Mouse (Mus musculus): ENCODE results near the gene Trio. TPM values are rescaled to one million over a fixed set of nuclear protein-coding genes. Genes with fewer than 3 reads are reported as not detected.
A peak's percentile ranks its signal among the peaks of the same experiment; 100 is the strongest.

The Trio gene
- total and polyA plus RNA-seq, 2 experiments from 2014 or later, result 19.9 to 197 TPM

DNA sequence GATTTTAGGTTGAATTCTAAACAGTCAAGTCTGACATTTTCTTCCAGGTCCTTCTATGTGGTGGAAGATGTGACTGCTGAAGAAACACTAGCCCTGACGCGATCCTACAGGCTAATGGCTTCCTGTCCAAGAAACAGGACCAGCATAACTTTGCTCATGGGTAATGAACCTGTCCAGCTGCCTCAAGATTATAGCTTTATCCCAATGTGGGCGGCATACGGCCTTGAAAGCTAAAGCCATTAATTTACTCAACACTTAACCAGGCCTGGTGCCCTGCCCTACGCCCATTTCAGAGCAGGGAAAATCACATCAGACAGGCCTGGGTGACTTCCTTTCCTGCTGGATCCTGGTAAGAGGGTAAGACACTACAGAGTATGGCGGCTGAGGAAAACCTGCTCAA, 98.0 kb downstream of the Trio start:
- no peak overlapping the region for H3K4me2 ChIP-seq (ENCODE audit: low read depth, low read length)
- 90% methylated on average over 6 of the region's 6 CpGs for WGBS
- no peak overlapping the region for H3K9ac ChIP-seq (replicated peaks; ENCODE audit: low read length)
- no peak overlapping the region for H3K27ac ChIP-seq
- no peak overlapping the region for H3K4me3 ChIP-seq (ENCODE audit: low read length)
- H3K27me3 ChIP-seq (ENCODE audit: insufficient read depth, low read length), result no peaks in the 10 kb centered on the region
- TF ChIP-seq CTCF (IDR thresholded peaks at IDR 0.05; ENCODE audit: low read depth), result no peak
- H3K36me3 ChIP-seq (ENCODE audit: insufficient read depth, low read length), result no peaks in the 10 kb centered on the region
- ATAC-seq (no peak), DNase-seq (ENCODE audit: low spot score) (no peak)
- no peaks in the 10 kb centered on the region for H3K9me3 ChIP-seq (ENCODE audit: low read length)
- peaks cover 25% of the 10 kb centered on the region for H3K4me1 ChIP-seq (ENCODE audit: insufficient read depth, low read length)

DNA sequence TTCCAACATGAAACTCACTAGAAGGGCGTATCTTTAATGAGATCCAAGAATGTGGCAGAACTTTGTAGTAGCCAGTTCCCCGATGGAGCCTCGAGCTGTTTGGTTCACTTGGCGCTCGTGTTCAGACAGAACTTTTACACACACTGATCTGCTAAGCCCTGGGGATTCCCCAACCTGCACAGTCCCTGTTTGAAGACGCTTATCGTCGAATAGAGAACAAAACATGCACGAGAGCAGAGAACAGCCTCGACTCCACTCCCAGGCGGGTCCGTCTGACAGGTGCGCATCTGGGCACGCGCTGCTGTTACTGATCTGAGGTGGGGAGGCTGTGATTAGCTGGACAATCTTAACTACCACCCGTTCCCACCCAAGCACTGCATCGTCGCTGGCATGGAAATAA, 98.7 kb downstream of the Trio start:
- no peaks in the 10 kb centered on the region for H3K9me3 ChIP-seq (ENCODE audit: low read length)
- H3K4me2 ChIP-seq (ENCODE audit: low read depth, low read length), result no peak overlapping the region
- TF ChIP-seq CTCF (IDR thresholded peaks at IDR 0.05; ENCODE audit: low read depth), result no peak
- H3K4me1 ChIP-seq (ENCODE audit: insufficient read depth, low read length), result peaks cover 29% of the 10 kb centered on the region
- ATAC-seq, result no peak
- no peak for DNase-seq (ENCODE audit: low spot score)
- H3K36me3 ChIP-seq (ENCODE audit: insufficient read depth, low read length), result no peaks in the 10 kb centered on the region
- no peak overlapping the region for H3K27ac ChIP-seq
- H3K9ac ChIP-seq (replicated peaks; ENCODE audit: low read length), result no peak overlapping the region
- no peak overlapping the region for H3K4me3 ChIP-seq (ENCODE audit: low read length)
- WGBS, result 58% methylated on average over 18 of the region's 18 CpGs
- no peaks in the 10 kb centered on the region for H3K27me3 ChIP-seq (ENCODE audit: insufficient read depth, low read length)

DNA sequence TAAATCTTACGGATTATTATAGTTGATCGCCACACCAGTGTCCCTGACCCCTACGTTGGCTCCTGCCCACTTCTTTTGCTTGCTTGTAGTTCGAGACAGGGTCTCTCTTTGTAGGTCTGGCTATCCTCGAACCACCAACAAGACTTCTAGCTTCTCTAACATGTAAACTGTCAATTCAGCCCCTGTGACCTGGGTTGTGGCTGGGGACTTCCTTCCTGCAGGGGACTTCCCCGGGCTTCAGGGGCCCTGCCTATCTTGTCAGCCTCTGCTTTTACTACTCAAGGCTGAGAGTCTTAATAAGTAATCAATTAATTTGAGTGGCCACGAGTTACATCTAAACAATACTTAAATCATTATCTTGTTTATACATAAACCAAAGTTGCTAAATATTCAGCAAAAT, 99.2 kb downstream of the Trio start:
- Histone ChIP-seq H3K27me3 (ENCODE audit: insufficient read depth, low read length) (no peaks in the 10 kb centered on the region), H3K9ac (replicated peaks; ENCODE audit: low read length) (no peak overlapping the region), H3K9me3 (ENCODE audit: low read length) (no peaks in the 10 kb centered on the region), H3K36me3 (ENCODE audit: insufficient read depth, low read length) (no peaks in the 10 kb centered on the region), H3K4me1 (ENCODE audit: insufficient read depth, low read length) (peaks cover 29% of the 10 kb centered on the region), H3K4me3 (ENCODE audit: low read length) (no peak overlapping the region), H3K27ac (no peak overlapping the region), H3K4me2 (ENCODE audit: low read depth, low read length) (no peak overlapping the region)
- TF ChIP-seq CTCF (IDR thresholded peaks at IDR 0.05; ENCODE audit: low read depth), result no peak
- WGBS, result 68% methylated on average over 7 of the region's 7 CpGs
- DNase-seq (ENCODE audit: low spot score), result no peak
- ATAC-seq, result no peak

DNA sequence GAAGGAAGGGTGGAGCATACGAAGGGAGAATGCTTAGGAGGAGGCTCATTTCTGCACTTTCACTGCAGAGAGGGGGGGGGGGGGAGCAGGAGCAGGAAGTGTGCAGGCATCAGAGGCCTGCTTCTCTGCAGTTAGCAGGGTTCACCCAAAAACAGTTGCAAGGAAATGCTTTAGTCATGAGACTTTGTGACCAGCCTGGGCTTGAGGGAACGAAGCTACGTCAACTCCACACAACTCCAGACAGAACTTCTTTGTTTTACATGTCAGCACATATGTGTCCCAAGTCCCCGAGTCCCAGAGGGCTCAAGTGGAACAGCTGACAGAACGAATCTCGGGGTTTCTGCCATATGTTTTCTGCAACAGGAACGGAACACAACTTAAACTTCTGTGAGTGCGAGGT, 99.8 kb downstream of the Trio start:
- TF ChIP-seq CTCF (IDR thresholded peaks at IDR 0.05; ENCODE audit: low read depth), result no peak
- DNase-seq (ENCODE audit: low spot score) (no peak), ATAC-seq (no peak)
- Histone ChIP-seq H3K9me3 (ENCODE audit: low read length) (no peaks in the 10 kb centered on the region), H3K4me1 (ENCODE audit: insufficient read depth, low read length) (peaks cover 29% of the 10 kb centered on the region), H3K9ac (replicated peaks; ENCODE audit: low read length) (no peak overlapping the region), H3K27me3 (ENCODE audit: insufficient read depth, low read length) (no peaks in the 10 kb centered on the region), H3K4me3 (ENCODE audit: low read length) (no peak overlapping the region), H3K36me3 (ENCODE audit: insufficient read depth, low read length) (no peaks in the 10 kb centered on the region), H3K27ac (peak overlapping the region; percentile 65; the same call in 1 of the 2 replicates), H3K4me2 (ENCODE audit: low read depth, low read length) (no peak overlapping the region)
- WGBS, result 35% methylated on average over 8 of the region's 8 CpGs

DNA sequence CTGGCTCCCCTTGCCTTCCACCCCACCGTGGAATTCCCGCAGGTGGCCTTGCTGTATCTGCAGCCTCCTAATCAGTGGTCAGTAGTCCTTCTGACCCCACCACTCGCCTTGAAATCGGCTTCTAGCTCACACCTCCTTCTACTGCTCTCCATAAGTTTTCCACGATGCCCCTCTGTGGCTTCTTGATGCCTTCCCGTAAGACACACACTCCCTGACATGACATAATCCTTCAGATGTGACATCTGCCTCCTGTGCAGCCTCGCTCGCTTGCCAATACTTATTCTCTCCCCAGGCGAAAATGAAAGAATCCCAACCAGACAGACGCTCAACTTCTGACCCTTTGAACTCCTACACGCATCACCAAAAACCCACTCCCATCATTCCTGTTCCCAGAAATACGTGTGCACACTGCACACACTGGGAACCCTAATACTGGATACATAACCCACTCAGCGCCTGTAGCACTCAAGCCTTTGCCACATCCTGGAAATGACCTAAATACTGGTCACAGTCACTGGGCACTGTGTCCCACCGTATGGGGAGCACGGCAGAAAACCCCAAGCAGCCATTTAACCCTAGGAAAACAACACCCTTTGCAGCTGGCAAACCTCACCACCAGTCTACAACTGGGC, 100.5 kb downstream of the Trio start:
- H3K4me3 ChIP-seq (ENCODE audit: low read length), result no peak overlapping the region
- no peaks in the 10 kb centered on the region for H3K36me3 ChIP-seq (ENCODE audit: insufficient read depth, low read length)
- H3K9me3 ChIP-seq (ENCODE audit: low read length), result no peaks in the 10 kb centered on the region
- TF ChIP-seq CTCF (IDR thresholded peaks at IDR 0.05; ENCODE audit: low read depth), result no peak
- WGBS, result 27% methylated on average over 15 of the region's 15 CpGs
- H3K27ac ChIP-seq, result peak overlapping the region; percentile 65
- H3K27me3 ChIP-seq (ENCODE audit: insufficient read depth, low read length), result no peaks in the 10 kb centered on the region
- DNase-seq (ENCODE audit: low spot score), result no peak
- H3K4me2 ChIP-seq (ENCODE audit: low read depth, low read length), result 0 out of 2 replicates have a peak overlapping the region, but pooled peaks have one; percentile 5
- peaks cover 30% of the 10 kb centered on the region for H3K4me1 ChIP-seq (ENCODE audit: insufficient read depth, low read length)
- no peak overlapping the region for H3K9ac ChIP-seq (replicated peaks; ENCODE audit: low read length)
- no peak for ATAC-seq

DNA sequence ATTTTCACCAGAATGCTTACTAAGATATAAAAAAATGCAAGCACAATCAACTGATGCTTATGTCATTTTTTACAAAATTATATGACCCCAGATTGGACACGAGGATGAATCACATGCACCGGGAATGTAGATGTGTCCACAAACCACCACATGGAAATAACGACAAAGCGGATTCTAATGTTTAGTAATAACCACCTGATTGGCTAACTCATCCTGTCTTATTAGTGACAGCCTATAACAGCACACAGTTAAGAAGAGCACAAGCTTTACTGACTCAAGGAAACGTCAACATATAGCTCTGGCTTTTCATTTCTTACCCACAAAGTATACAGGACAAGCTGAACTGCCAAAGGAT, 101.7 kb downstream of the Trio start:
- Histone ChIP-seq H3K27ac (peak overlapping the region; percentile 72), H3K36me3 (ENCODE audit: insufficient read depth, low read length) (no peaks in the 10 kb centered on the region), H3K4me2 (ENCODE audit: low read depth, low read length) (peak overlapping the region; percentile 52), H3K4me3 (ENCODE audit: low read length) (peak overlapping the region; percentile 29), H3K27me3 (ENCODE audit: insufficient read depth, low read length) (no peaks in the 10 kb centered on the region), H3K4me1 (ENCODE audit: insufficient read depth, low read length) (peaks cover 30% of the 10 kb centered on the region), H3K9me3 (ENCODE audit: low read length) (no peaks in the 10 kb centered on the region), H3K9ac (replicated peaks; ENCODE audit: low read length) (peak overlapping the region; percentile 40)
- WGBS, result 19% methylated on average over 5 of the region's 5 CpGs
- peak; percentile 47 for DNase-seq (ENCODE audit: low spot score)
- TF ChIP-seq CTCF (IDR thresholded peaks at IDR 0.05; ENCODE audit: low read depth), result no peak
- peak; percentile 52 for ATAC-seq

DNA sequence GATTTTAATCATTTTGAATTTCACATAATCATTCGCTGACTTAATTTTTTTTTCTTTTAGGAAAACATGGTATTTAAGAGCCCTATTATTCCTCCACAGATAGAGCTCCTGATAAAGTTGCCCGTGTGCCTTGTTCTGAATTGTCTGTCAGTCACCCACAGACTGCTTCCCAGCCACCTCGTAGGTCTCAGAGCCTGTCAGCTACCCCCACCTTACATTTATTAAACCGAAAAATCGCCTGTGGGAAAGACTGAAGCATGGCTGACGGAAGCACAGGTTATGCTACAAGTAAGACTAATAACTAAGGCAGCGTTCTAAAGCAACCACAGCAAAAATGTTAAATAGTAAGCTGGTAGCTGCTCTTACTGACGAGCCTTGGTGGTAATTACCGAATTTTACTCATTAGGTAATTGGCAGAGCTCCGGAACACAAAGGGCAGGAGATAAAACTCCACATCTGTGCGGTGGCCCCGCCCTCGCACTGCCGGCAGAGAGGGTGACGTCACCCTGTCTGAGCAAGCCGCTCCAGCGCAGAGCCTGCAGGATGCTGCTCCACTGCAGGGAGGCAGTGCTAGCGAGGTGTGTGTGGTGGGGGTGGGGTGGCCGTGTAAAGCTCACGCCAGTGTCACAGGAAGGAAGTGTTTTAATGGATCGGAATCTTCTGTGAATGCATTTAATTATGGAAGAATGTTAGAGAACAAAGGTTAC, 102.2 kb downstream of the Trio start:
- peaks cover 30% of the 10 kb centered on the region for H3K4me1 ChIP-seq (ENCODE audit: insufficient read depth, low read length)
- TF ChIP-seq CTCF (IDR thresholded peaks at IDR 0.05; ENCODE audit: low read depth), result peak; percentile 31; the same call in 1 of the 2 replicates
- H3K4me3 ChIP-seq (ENCODE audit: low read length), result peak overlapping the region; percentile 29
- H3K27me3 ChIP-seq (ENCODE audit: insufficient read depth, low read length), result no peaks in the 10 kb centered on the region
- no peaks in the 10 kb centered on the region for H3K9me3 ChIP-seq (ENCODE audit: low read length)
- peak; percentile 93 for ATAC-seq
- H3K27ac ChIP-seq, result peak overlapping the region; percentile 72
- peak overlapping the region; percentile 40 for H3K9ac ChIP-seq (replicated peaks; ENCODE audit: low read length)
- peak overlapping the region; percentile 52 for H3K4me2 ChIP-seq (ENCODE audit: low read depth, low read length)
- H3K36me3 ChIP-seq (ENCODE audit: insufficient read depth, low read length), result no peaks in the 10 kb centered on the region
- 9% methylated on average over 21 of the region's 21 CpGs for WGBS
- peak; percentile 90 for DNase-seq (ENCODE audit: low spot score)

Data from hindbrain, postnatal 0 days (tissue).